Mouse (Mus musculus) CH12.LX (cell line): ENCODE measurements around the gene Gm648.

Experiments used
- CTCF ChIP-seq, 2 experiments: IDR thresholded peaks in 1 of 2; conservative IDR thresholded peaks in 1 of 2; 2 replicates each; pipeline ENCODE4 v1.5.1; 2011 to 2012; ENCODE audit warnings: low read depth in 2 of 2, low read length in 2 of 2, improper control_type of control experiment in 1 of 2, inconsistent platforms in 1 of 2, mild to moderate bottlenecking in 1 of 2, moderate library complexity in 1 of 2
- EP300 ChIP-seq: IDR thresholded peaks from 2 replicates; pipeline ENCODE4 v1.6.1; 2011; ENCODE audit warnings: low read length, improper control_type of control experiment
- JUN ChIP-seq: IDR thresholded peaks from 2 replicates; pipeline ENCODE4 v1.6.1; 2011; ENCODE audit warnings: low read depth, mild to moderate bottlenecking, low read length, improper control_type of control experiment, moderate library complexity; ENCODE audit not compliant: insufficient read depth
- MXI1 ChIP-seq: IDR thresholded peaks from 2 replicates; pipeline ENCODE4 v1.6.1; 2011; ENCODE audit warnings: mild to moderate bottlenecking, low read depth, low read length, improper control_type of control experiment
- NRF1 ChIP-seq: IDR thresholded peaks from 2 replicates; pipeline ENCODE4 v1.6.1; 2014; ENCODE audit warnings: low read depth, mild to moderate bottlenecking, inconsistent platforms, low read length, improper control_type of control experiment, moderate library complexity
- POLR2A ChIP-seq: IDR thresholded peaks from 2 replicates; pipeline ENCODE4 v1.6.1; 2011; ENCODE audit warnings: low read depth, mild to moderate bottlenecking, improper control_type of control experiment, low read length
- UBTF ChIP-seq: IDR thresholded peaks from 2 replicates; pipeline ENCODE4 v1.6.1; 2012; ENCODE audit warnings: low read depth, mild to moderate bottlenecking, inconsistent platforms, low read length, improper control_type of control experiment, moderate library complexity
- USF1 ChIP-seq: IDR thresholded peaks from 2 replicates; pipeline ENCODE4 v1.6.1; 2014; ENCODE audit warnings: low read depth, mild to moderate bottlenecking, inconsistent platforms, low read length, improper control_type of control experiment
- ZMIZ1 ChIP-seq: IDR thresholded peaks from 2 replicates; pipeline ENCODE4 v1.6.1; 2012; ENCODE audit warnings: low read depth, mild to moderate bottlenecking, inconsistent platforms, low read length, improper control_type of control experiment

DNA sequence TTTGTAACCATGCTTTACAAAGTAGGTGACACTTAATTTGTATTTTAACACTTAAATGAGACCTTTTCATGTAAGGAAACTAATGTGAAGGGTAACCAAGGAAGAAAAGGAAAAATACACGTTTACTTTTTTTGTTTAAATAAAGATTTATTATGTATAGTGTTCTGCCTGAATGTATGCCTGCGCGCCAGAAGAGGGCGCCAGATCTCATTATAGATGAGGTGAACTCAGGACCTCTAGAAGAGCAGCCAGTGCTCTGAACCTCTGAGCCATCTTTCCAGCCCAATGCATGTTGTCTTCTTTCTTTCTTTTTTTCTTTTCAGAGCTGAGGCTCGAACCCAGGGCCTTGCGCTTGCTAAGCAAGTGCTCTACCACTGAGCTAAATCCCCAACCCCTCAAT lies 23.1 kb upstream of the Gm648 start:
- TF ChIP-seq NRF1 (no peak), EP300 (no peak), POLR2A (no peak), CTCF (conservative IDR thresholded peaks at IDR 0.05 in 1 of 2, IDR thresholded peaks at IDR 0.05 in 1 of 2; ENCODE audit: low read depth in 2 of 2, low read length in 2 of 2) (peak; percentile 30 to 63), ZMIZ1 (no peak), MXI1 (no peak), USF1 (no peak), JUN (no peak), UBTF (no peak)
